Mouse (Mus musculus): ENCODE data around the gene Fuz.

DNA sequence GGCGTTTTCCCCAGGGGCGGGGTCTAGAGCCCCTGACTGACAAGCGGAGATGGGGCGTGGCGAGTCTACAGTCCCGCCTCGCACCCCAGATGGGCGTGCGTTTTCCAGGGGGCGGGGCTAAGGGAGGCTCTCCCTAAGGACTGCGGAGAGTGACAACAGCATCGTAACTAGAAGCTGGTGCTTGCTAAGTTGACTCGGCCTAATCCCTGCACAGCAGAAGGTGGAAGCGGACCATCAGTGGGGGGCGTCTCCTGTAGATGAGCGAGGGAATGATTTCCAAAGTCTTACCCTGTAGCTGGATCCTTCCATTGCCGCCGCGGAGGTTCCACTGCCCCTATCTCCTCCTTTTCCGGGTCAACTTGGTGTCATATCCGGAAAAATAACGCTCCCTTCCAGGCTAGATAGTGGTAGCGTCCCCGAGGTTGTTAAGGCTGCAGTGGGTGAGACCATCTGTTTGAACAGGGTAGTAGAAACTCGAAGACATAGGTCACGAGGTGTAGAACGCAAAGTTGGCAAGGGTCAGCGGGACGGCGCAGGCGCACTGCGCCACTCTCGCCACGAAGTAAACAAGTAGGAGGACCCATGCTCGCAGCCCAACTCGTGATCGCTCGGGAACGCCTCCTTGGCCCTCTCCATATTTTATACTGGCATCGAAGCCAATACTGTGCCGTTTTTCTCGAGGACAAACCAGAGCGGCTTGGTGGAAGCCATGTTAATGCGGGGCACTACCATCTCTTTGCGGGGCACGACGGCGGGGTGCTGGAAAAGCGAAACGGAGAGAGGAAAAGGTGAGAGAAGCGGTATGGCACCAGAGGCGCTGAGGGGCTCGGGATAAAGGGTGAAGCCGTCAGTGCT is 47.1 kb upstream of the Fuz start, which contains the start of the genes Akt1s1 and Tbc1d17:
- TF ChIP-seq CTCF (conservative IDR thresholded peaks at IDR 0.05; ENCODE audit: low read length) = no peak
- TF ChIP-seq POU5F1 (IDR thresholded peaks at IDR 0.05; ENCODE audit: borderline replicate concordance, low read length) = no peak
- no peak for TF ChIP-seq NANOG (IDR thresholded peaks at IDR 0.05; ENCODE audit: borderline replicate concordance, low read length)

All from E14TG2a.4 (cell line).